Mouse (Mus musculus): ENCODE measurements around the gene Cpn2. TPM values are rescaled to one million over a fixed set of nuclear protein-coding genes. Genes with fewer than 3 reads are reported as not detected.

The Cpn2 gene
- polyA plus RNA-seq, 1 experiment from 2014 or later: 0.06 TPM

GRCm38 (mm10) chr16:30262157-30262556, 5.1 kb downstream of the Cpn2 start:
- no peak for DNase-seq (ENCODE audit: low spot score)
- WGBS: 86% methylated on average over 10 of the region's 10 CpGs
- Histone ChIP-seq H3K9me3 (ENCODE audit: low read length) (no peaks in the 10 kb centered on the region), H3K27ac (ENCODE audit: low read length) (no peak overlapping the region), H3K36me3 (ENCODE audit: insufficient read depth, low read length) (no peaks in the 10 kb centered on the region), H3K4me1 (ENCODE audit: insufficient read depth, low read depth, low read length) (no peaks in the 10 kb centered on the region), H3K27me3 (replicated peaks; ENCODE audit: insufficient read depth, low read length) (no peaks in the 10 kb centered on the region), H3K4me2 (replicated peaks; ENCODE audit: low read depth, low read length) (no peak overlapping the region), H3K4me3 (ENCODE audit: low read depth, low read length) (no peak overlapping the region), H3K9ac (replicated peaks; ENCODE audit: low read depth) (no peak overlapping the region)
- TF ChIP-seq CTCF (IDR thresholded peaks at IDR 0.05) (no peak), EP300 (IDR thresholded peaks at IDR 0.05) (no peak)
- no peak for ATAC-seq

DNA sequence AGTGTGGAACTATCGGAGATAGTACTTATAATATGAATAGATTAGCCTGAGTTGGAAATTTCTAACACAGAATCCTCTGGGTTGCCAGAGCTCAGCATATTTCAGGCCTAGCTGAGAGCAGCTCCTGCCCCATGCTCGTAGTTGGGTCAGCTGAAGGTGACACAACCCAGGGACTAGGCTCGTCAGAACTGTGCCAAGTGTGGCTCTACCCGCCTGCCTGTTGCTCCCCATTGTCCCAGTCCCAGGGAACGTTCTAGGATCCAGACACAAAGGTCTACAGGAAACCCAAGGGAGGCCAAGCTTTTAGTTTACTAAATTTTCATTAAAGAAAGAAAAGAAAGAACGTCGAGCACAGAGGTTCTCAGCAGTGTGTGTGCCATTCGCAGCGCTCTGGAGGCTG, 6.0 kb downstream of the Cpn2 start:
- TF ChIP-seq EP300 (IDR thresholded peaks at IDR 0.05): no peak
- no peak for TF ChIP-seq CTCF (IDR thresholded peaks at IDR 0.05)
- DNase-seq (ENCODE audit: low spot score) (no peak), ATAC-seq (no peak)
- H3K9ac ChIP-seq (replicated peaks; ENCODE audit: low read depth): no peak overlapping the region
- H3K4me2 ChIP-seq (replicated peaks; ENCODE audit: low read depth, low read length): no peak overlapping the region
- no peaks in the 10 kb centered on the region for H3K36me3 ChIP-seq (ENCODE audit: insufficient read depth, low read length)
- no peaks in the 10 kb centered on the region for H3K4me1 ChIP-seq (ENCODE audit: insufficient read depth, low read depth, low read length)
- no peaks in the 10 kb centered on the region for H3K9me3 ChIP-seq (ENCODE audit: low read length)
- H3K27ac ChIP-seq (ENCODE audit: low read length): no peak overlapping the region
- no peak overlapping the region for H3K4me3 ChIP-seq (ENCODE audit: low read depth, low read length)
- no peaks in the 10 kb centered on the region for H3K27me3 ChIP-seq (replicated peaks; ENCODE audit: insufficient read depth, low read length)
- WGBS: 87% methylated on average over 9 of the region's 9 CpGs

DNA sequence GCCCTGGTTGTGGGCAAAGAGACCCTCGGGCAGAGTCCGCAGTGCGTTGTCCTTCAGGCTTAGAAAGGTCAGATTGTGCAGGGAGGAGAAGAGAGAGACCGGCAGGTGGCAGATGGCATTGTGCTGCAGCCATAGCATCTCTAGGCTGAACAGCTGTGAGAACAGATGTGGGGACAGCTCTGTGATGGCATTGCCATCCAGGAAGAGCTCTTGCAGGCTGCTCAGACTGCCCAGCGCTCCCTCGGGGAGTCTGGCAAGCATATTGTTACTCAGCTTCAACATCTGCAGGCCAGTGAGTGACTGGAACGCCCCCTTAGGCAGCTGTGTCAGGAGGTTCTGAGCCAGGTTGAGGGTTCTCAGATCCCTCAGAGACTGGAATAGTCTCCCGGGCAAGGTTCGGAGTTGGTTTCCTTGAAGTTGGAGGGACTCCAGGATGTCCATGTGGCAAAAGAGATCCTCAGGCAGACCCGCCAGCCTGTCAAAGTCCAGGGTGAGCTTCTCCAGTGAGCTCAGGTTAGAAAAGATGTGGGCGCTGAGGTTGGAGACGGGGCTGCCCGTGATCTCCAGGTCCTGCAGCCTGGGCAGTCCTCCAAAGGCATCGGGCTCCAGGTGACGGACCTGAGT, 7.2 kb downstream of the Cpn2 start:
- no peak overlapping the region for H3K4me3 ChIP-seq (ENCODE audit: low read depth, low read length)
- WGBS: 88% methylated on average over 15 of the region's 15 CpGs
- H3K27ac ChIP-seq (ENCODE audit: low read length): no peak overlapping the region
- TF ChIP-seq CTCF (IDR thresholded peaks at IDR 0.05) (no peak), EP300 (IDR thresholded peaks at IDR 0.05) (no peak)
- H3K9ac ChIP-seq (replicated peaks; ENCODE audit: low read depth): no peak overlapping the region
- no peaks in the 10 kb centered on the region for H3K36me3 ChIP-seq (ENCODE audit: insufficient read depth, low read length)
- H3K4me2 ChIP-seq (replicated peaks; ENCODE audit: low read depth, low read length): no peak overlapping the region
- H3K9me3 ChIP-seq (ENCODE audit: low read length): no peaks in the 10 kb centered on the region
- ATAC-seq (no peak), DNase-seq (ENCODE audit: low spot score) (no peak)
- no peaks in the 10 kb centered on the region for H3K27me3 ChIP-seq (replicated peaks; ENCODE audit: insufficient read depth, low read length)
- H3K4me1 ChIP-seq (ENCODE audit: insufficient read depth, low read depth, low read length): no peaks in the 10 kb centered on the region

DNA sequence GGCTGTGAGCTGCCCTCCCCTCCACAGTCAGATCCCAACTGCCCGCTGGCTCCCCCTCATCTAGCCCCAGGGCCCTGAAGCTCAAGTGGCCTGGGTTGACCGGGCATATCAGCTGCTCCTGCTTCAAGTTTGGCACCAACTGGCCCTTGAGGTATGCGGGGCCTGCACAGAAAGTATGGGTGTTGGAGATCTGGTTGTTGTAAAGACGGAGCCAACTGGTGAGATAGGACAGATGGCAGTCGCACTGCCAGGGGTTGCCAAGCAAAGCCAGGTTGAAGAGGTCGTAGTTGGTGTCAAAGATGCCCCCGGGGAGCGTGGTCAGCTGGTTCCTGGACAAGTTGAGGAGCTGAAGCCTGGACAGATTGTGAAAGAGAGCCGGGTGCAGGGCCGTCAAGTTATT, 7.9 kb downstream of the Cpn2 start:
- TF ChIP-seq CTCF (IDR thresholded peaks at IDR 0.05): no peak
- no peak for TF ChIP-seq EP300 (IDR thresholded peaks at IDR 0.05)
- H3K4me3 ChIP-seq (ENCODE audit: low read depth, low read length): no peak overlapping the region
- ATAC-seq (no peak), DNase-seq (ENCODE audit: low spot score) (no peak)
- H3K36me3 ChIP-seq (ENCODE audit: insufficient read depth, low read length): no peaks in the 10 kb centered on the region
- no peaks in the 10 kb centered on the region for H3K4me1 ChIP-seq (ENCODE audit: insufficient read depth, low read depth, low read length)
- 64% methylated on average over 10 of the region's 10 CpGs for WGBS
- H3K4me2 ChIP-seq (replicated peaks; ENCODE audit: low read depth, low read length): no peak overlapping the region
- H3K9ac ChIP-seq (replicated peaks; ENCODE audit: low read depth): no peak overlapping the region
- H3K27me3 ChIP-seq (replicated peaks; ENCODE audit: insufficient read depth, low read length): no peaks in the 10 kb centered on the region
- H3K9me3 ChIP-seq (ENCODE audit: low read length): no peaks in the 10 kb centered on the region
- no peak overlapping the region for H3K27ac ChIP-seq (ENCODE audit: low read length)

DNA sequence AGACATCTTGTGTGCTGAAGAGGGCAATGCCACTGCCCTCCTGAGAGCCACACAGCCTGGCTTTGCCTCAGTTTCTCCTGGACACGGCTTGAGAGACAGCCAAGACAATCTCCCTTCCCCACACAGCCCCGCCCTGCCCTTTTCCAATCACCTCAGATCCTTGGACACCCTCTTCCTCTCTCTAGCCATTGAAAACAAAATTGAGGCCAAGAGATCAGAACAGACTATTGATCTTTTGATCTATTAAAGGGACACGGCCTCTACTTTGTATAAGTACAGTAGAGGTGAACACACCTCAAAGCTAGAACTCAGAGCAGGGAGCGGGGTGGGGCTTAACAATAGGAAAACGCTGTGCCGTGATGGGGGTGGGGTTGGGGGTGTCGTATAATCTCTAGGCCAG, 8.9 kb downstream of the Cpn2 start:
- Histone ChIP-seq H3K9ac (replicated peaks; ENCODE audit: low read depth) (no peak overlapping the region), H3K4me1 (ENCODE audit: insufficient read depth, low read depth, low read length) (no peaks in the 10 kb centered on the region), H3K27me3 (replicated peaks; ENCODE audit: insufficient read depth, low read length) (no peaks in the 10 kb centered on the region), H3K4me3 (ENCODE audit: low read depth, low read length) (no peak overlapping the region), H3K27ac (ENCODE audit: low read length) (no peak overlapping the region), H3K36me3 (ENCODE audit: insufficient read depth, low read length) (no peaks in the 10 kb centered on the region), H3K4me2 (replicated peaks; ENCODE audit: low read depth, low read length) (no peak overlapping the region), H3K9me3 (ENCODE audit: low read length) (no peaks in the 10 kb centered on the region)
- 88% methylated on average over 7 of the region's 7 CpGs for WGBS
- TF ChIP-seq CTCF (IDR thresholded peaks at IDR 0.05) (no peak), EP300 (IDR thresholded peaks at IDR 0.05) (no peak)
- DNase-seq (ENCODE audit: low spot score): no peak
- no peak for ATAC-seq

- DNase-seq (ENCODE audit: low spot score): no peak
- Histone ChIP-seq H3K27ac (ENCODE audit: low read length) (no peak overlapping the region), H3K4me2 (replicated peaks; ENCODE audit: low read depth, low read length) (no peak overlapping the region), H3K4me1 (ENCODE audit: insufficient read depth, low read depth, low read length) (no peaks in the 10 kb centered on the region), H3K27me3 (replicated peaks; ENCODE audit: insufficient read depth, low read length) (no peaks in the 10 kb centered on the region), H3K4me3 (ENCODE audit: low read depth, low read length) (no peak overlapping the region), H3K9ac (replicated peaks; ENCODE audit: low read depth) (no peak overlapping the region), H3K9me3 (ENCODE audit: low read length) (no peaks in the 10 kb centered on the region), H3K36me3 (ENCODE audit: insufficient read depth, low read length) (no peaks in the 10 kb centered on the region)
- no peak for ATAC-seq
- 65% methylated on average over 9 of the region's 9 CpGs for WGBS
- TF ChIP-seq CTCF (IDR thresholded peaks at IDR 0.05): no peak
- no peak for TF ChIP-seq EP300 (IDR thresholded peaks at IDR 0.05)
Measured at GRCm38 (mm10) chr16:30257718-30258117, 9.6 kb downstream of the Cpn2 start.

- Histone ChIP-seq H3K4me1 (ENCODE audit: insufficient read depth, low read depth, low read length) (no peaks in the 10 kb centered on the region), H3K4me3 (ENCODE audit: low read depth, low read length) (no peak overlapping the region), H3K4me2 (replicated peaks; ENCODE audit: low read depth, low read length) (no peak overlapping the region), H3K36me3 (ENCODE audit: insufficient read depth, low read length) (no peaks in the 10 kb centered on the region), H3K9me3 (ENCODE audit: low read length) (no peaks in the 10 kb centered on the region), H3K27ac (ENCODE audit: low read length) (no peak overlapping the region), H3K27me3 (replicated peaks; ENCODE audit: insufficient read depth, low read length) (no peaks in the 10 kb centered on the region), H3K9ac (replicated peaks; ENCODE audit: low read depth) (no peak overlapping the region)
- no peak for DNase-seq (ENCODE audit: low spot score)
- ATAC-seq: no peak
- TF ChIP-seq EP300 (IDR thresholded peaks at IDR 0.05) (no peak), CTCF (IDR thresholded peaks at IDR 0.05) (no peak)
- 60% methylated on average over 7 of the region's 7 CpGs for WGBS
Measured at GRCm38 (mm10) chr16:30255061-30255460, 12.2 kb downstream of the Cpn2 start.

Measured in lung, postnatal 0 days (tissue).